Mouse (Mus musculus) intestine, embryonic 14.5 days (tissue): ENCODE data around the gene Gpank1. TPM values are rescaled to one million over a fixed set of nuclear protein-coding genes. Genes with fewer than 3 reads are reported as not detected.

Source experiments
- ATAC-seq: fragments of 200-750 bp; cut with Nextera tagmentation; replicated peaks from 2 replicates; pipeline ENCODE4 v1.8.0; 2017; ENCODE audit warnings: low read depth, moderate number of reproducible peaks, moderate TSS enrichment, moderate library complexity; ENCODE audit not compliant: low FRiP score, low TSS enrichment
- DNase-seq: peaks from one replicate; pipeline ENCODE4 v3.0.0-alpha.2; 2018; ENCODE audit warnings: low spot score
- H3K27ac ChIP-seq: fragments of 300-500 bp; sonication (generic); 2 replicates; pipeline ENCODE4 v1.5.1; 2014; ENCODE audit warnings: low read depth, mild to moderate bottlenecking, control low read depth
- H3K27me3 ChIP-seq: fragments of 300-500 bp; sonication (generic); replicated peaks from 2 replicates; pipeline ENCODE4 v1.6.1; 2014; ENCODE audit warnings: low read length, control low read depth; ENCODE audit not compliant: control insufficient read depth, insufficient read depth
- H3K36me3 ChIP-seq: fragments of 300-500 bp; sonication (generic); 2 replicates; pipeline ENCODE4 v1.6.1; 2014; ENCODE audit warnings: low read length, control low read depth; ENCODE audit not compliant: control insufficient read depth, insufficient read depth
- H3K4me1 ChIP-seq: fragments of 300-500 bp; sonication (generic); replicated peaks from 2 replicates; pipeline ENCODE4 v1.6.1; 2014; ENCODE audit warnings: low read length, control low read depth, mixed read lengths; ENCODE audit not compliant: control insufficient read depth, insufficient read depth
- H3K4me2 ChIP-seq: fragments of 300-500 bp; sonication (generic); 2 replicates; pipeline ENCODE4 v1.6.1; 2014; ENCODE audit warnings: low read length
- H3K4me3 ChIP-seq: fragments of 300-500 bp; sonication (generic); 2 replicates; pipeline ENCODE4 v1.5.1; 2014; ENCODE audit warnings: low read depth, low read length, control low read depth, mixed read lengths
- H3K9ac ChIP-seq: fragments of 300-500 bp; sonication (generic); 2 replicates; pipeline ENCODE4 v1.6.1; 2014; ENCODE audit warnings: mild to moderate bottlenecking, low read length
- H3K9me3 ChIP-seq: fragments of 300-500 bp; sonication (generic); 2 replicates; pipeline ENCODE4 v1.6.1; 2016; ENCODE audit warnings: low read length, control low read depth; ENCODE audit not compliant: control insufficient read depth
- WGBS: fragments of 180-500 bp; shearing (Covaris S2); extraction: QIAGEN DNeasy Blood & Tissue Kit; methylation state at CpG from one replicate; pipeline ENCODE4 v1.1.7; 2014; 5-methylcytosine and 5-hydroxymethylcytosine counted together
- polyA plus RNA-seq: library from polyadenylated mRNA; unstranded; fragments of >200 nt; fragmentation: Nextera tagmentation; extraction: Ambion mirVana; gene quantifications from 2 replicates; pipeline ENCODE4 v1.2.1, GENCODE M21; 2014

The Gpank1 gene
- polyA plus RNA-seq, 1 experiment from 2014 or later = 19.7 TPM

DNA sequence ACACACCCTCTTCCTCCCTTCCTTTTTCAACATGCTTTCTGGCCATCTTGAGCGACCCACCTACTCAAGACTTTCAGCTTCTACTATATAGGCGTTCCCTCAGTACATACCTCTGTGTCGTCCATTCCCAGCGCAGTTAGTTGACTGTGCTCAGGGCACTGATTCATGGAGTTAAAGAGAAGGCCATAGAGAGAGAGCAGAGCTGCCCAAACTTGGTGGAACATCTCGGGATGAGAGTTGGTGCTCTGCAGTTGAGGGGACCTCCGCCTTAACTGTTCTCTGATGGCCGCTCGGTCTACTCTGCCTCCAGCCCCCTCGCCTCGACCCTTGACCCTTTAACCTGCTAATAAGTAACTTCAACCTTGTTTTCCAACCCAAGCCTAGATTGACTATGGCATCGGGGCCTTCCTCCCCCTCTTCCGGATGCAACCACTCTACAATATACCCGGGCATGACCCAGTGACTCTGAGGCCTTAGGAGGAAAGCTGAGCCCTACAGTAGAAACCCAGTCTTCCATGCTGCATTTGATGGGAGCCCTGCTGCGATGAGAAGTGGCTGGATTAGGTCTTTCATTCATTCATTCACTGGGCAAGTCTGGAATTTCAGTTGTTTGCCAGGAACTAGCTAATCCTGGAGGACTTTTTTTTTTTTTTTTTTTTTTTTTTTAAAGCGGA lies 10.4 kb downstream of the Gpank1 start, which contains the start of gene Apom:
TSS of gene Apom (minus strand) at position 551 of the 674 bp plus-strand sequence.
- Histone ChIP-seq H3K4me1 (peaks cover 11% of the 10 kb centered on the region), H3K9me3 (no peaks in the 10 kb centered on the region), H3K4me2 (no peak within 1 kb of the TSS), H3K36me3 (peaks cover 12% of the 10 kb centered on the region; the same call in 1 of the 2 replicates), H3K4me3 (no peak within 1 kb of the TSS), H3K27ac (no peak within 1 kb of the TSS), H3K9ac (no peak within 1 kb of the TSS), H3K27me3 (no peaks in the 10 kb centered on the region)
- no peak for ATAC-seq
- DNase-seq = no peak
- 81% methylated on average over 15 of the region's 15 CpGs for WGBS

DNA sequence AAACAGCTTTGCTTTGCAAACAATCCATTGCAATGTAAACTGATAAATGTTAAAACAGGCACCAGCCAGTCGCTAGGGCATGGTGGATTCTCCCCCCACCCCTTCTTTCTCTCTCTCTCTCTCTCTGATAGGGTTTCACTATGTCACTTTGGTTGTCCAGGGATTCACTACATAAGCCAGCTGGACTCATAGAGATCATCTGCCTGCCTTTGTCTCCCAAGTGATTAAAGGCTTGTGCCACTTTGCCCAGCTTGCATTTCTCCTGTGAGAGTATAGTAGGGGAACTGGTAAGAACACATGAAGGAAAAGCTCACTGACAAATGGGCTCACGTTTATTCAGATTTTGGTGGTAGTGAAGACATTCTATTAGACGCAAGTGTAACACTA lies 10.9 kb downstream of the Gpank1 start:
- Histone ChIP-seq H3K4me1 (peaks cover 11% of the 10 kb centered on the region), H3K27ac (no peak overlapping the region), H3K9ac (no peak overlapping the region), H3K9me3 (no peaks in the 10 kb centered on the region), H3K27me3 (no peaks in the 10 kb centered on the region), H3K4me2 (no peak overlapping the region), H3K4me3 (no peak overlapping the region), H3K36me3 (peaks cover 12% of the 10 kb centered on the region; the same call in 1 of the 2 replicates)
- no peak for ATAC-seq
- no peak for DNase-seq
- WGBS = 63% methylated on average over 3 of the region's 3 CpGs

DNA sequence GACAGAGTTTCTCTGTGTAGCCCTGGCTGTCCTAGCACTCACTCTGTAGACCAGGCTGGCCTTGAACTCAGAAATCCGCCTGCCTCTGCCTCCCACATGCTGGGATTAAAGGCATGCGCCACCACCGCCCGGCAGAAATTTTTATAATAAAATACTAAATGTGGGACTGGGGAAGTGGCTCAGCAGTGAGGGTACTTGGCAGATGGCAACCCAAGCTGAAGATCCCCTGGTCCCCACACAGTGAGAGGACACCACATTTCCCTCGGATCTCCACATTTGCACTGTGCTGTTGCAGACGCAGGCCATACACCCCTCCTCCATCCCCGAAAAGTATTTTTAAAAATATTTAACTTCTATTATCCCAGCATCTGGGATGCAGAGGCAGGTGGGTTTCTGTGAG lies 12.3 kb downstream of the Gpank1 start:
- Histone ChIP-seq H3K27ac (no peak overlapping the region), H3K36me3 (peaks cover 11% of the 10 kb centered on the region), H3K27me3 (no peaks in the 10 kb centered on the region), H3K4me1 (peaks cover 13% of the 10 kb centered on the region), H3K4me2 (no peak overlapping the region), H3K9ac (no peak overlapping the region), H3K4me3 (no peak overlapping the region), H3K9me3 (no peaks in the 10 kb centered on the region)
- WGBS = 89% methylated on average over 7 of the region's 7 CpGs
- ATAC-seq = no peak
- DNase-seq = no peak

DNA sequence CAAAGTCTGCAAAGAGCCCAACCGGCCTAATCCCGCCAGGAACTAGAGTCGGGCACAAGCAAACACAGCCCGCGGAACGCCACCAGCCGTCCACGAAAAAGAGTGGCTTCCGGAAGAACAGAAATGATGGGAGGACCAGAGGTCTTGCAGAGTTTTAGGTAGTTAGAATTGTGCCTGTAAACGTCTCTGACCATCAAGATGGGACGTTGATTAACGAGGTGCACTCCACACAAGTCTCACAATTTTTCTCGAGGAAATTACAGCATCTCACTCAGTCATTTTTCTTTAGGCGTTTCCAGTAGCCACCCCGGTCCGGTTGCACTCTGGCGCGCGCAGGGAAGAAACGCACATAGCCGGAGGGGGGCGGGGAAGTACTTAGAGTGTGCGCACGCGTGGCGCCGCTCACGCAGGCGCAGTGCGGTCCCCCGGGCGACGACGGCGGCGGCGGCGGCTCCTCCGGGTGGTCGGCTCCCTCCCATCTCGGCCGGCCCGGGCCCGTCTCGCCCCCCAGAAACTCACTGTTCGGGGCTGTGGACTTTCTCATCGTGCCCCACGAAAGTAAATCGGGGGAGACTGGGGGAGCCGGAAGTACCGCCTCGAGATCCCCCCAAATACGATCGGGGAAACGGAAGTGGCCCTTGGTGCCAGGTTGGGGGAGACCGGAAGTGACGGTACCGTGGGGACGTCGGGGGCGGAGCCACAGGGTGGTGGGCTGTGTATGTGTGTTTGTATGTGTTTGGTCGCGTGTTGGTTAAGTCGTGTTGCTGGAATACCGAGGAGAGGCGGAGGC lies 13.7 kb downstream of the Gpank1 start, which contains the start of gene Bag6:
TSS of gene Bag6 (plus strand) at position 378 of the 790 bp plus-strand sequence.
- Histone ChIP-seq H3K36me3 (peaks cover 25% of the 10 kb centered on the region), H3K4me3 (peak within 1 kb of the TSS; percentile 80), H3K27me3 (no peaks in the 10 kb centered on the region), H3K4me2 (peak within 1 kb of the TSS; percentile 93), H3K27ac (peak within 1 kb of the TSS; percentile 97), H3K9me3 (no peaks in the 10 kb centered on the region), H3K9ac (peak within 1 kb of the TSS; percentile 86), H3K4me1 (peaks cover 13% of the 10 kb centered on the region)
- peak; percentile 89 for ATAC-seq
- WGBS = 1% methylated on average over 66 of the region's 66 CpGs
- DNase-seq = peak; percentile 98

DNA sequence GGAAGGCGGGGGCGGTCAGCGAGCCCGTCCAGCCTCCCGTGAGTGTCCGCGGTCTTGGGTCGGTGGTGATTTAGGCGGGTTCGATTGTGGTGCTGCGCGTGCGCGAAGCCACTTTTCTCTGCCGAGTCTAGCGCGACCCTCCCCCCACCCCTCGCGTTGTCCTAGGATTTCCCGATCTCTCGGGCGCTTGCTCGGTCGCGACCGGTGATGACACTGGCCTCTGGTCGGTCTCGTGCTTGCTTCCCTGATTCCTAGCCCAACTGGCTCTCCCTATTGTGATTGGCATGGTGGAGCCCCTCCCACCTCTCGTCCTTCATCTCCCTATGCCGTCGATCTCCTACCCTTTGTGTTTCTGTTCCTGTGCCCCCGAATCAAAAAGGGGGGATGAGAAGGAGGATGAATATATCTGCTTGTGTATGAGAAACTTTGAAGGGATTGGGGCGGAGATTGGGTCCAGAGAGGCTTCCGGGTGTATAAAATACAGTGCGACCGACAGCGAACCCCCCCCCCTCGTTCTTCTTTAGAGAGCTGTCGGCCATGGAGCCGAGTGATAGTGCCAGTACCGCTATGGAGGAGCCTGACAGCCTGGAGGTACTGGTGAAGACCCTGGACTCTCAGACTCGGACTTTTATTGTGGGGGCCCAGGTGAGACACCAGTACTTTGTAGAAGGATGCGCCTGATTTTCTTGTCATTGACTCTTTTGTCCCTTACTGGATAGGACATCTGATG lies 14.5 kb downstream of the Gpank1 start:
- peak; percentile 72 for ATAC-seq
- no peaks in the 10 kb centered on the region for H3K27me3 ChIP-seq
- H3K9me3 ChIP-seq = no peaks in the 10 kb centered on the region
- DNase-seq = no peak
- WGBS = under 1% methylated on average over 43 of the region's 43 CpGs
- H3K36me3 ChIP-seq = peaks cover 28% of the 10 kb centered on the region
- peak overlapping the region; percentile 86 for H3K9ac ChIP-seq
- peak overlapping the region; percentile 97 for H3K27ac ChIP-seq
- peaks cover 13% of the 10 kb centered on the region for H3K4me1 ChIP-seq
- peak overlapping the region; percentile 80 for H3K4me3 ChIP-seq
- H3K4me2 ChIP-seq = peak overlapping the region; percentile 93

DNA sequence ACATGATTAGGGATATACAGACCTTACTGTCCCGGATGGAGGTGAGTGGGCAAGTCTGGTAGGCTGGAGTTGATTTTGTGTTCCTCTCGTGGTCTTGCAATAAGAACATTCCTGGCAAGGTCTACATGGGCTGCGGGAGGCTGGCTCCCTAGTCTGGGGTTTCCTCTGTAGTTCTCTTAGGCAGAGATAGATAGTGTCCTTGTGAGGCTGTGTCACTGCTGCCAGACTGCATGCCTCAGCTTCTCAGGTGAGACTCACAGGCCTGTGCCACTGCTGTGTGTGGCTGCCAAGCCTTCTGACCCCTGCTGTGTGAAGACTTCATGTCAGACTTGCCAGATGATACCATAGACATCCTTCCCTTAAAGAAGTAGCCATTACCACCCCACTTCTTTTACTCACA lies 18.0 kb downstream of the Gpank1 start:
- no peak for DNase-seq
- H3K9ac ChIP-seq = no peak overlapping the region

DNA sequence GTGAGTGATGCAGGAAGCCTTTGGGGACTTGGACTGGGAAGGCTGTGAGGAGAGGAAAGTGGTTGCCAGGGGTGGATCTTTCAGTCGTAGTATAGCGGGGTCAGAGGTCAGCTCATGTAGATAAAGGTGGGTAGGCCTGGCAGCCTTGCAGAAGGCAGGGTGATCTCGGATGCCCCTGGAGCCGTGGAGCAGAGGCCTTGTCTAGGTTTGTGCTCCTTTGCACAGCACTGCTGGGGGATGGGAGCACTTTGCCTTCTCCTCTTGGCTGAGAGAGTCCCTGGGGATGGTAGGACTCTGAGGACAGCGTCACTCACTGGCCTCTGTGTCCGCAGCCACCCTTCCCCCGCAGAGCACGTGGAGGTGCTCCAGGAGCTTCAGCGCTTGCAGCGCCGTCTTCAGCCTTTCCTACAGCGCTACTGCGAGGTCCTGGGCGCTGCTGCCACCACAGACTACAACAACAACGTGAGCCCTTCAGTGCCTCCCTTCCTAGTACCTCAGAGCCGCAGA lies 19.3 kb downstream of the Gpank1 start:
- no peak overlapping the region for H3K9ac ChIP-seq
- peaks cover 75% of the 10 kb centered on the region for H3K36me3 ChIP-seq
- no peak overlapping the region for H3K27ac ChIP-seq
- no peak for ATAC-seq
- no peaks in the 10 kb centered on the region for H3K27me3 ChIP-seq
- H3K9me3 ChIP-seq = no peaks in the 10 kb centered on the region
- no peak overlapping the region for H3K4me3 ChIP-seq
- DNase-seq = no peak
- H3K4me1 ChIP-seq = peaks cover 13% of the 10 kb centered on the region
- H3K4me2 ChIP-seq = no peak overlapping the region
- 74% methylated on average over 16 of the region's 16 CpGs for WGBS

More for the DNA sequence above, 18.0 kb downstream of the Gpank1 start:
- Histone ChIP-seq H3K9me3 (no peaks in the 10 kb centered on the region), H3K4me1 (peaks cover 13% of the 10 kb centered on the region), H3K27me3 (no peaks in the 10 kb centered on the region), H3K36me3 (peaks cover 63% of the 10 kb centered on the region), H3K4me2 (no peak overlapping the region), H3K4me3 (no peak overlapping the region), H3K27ac (no peak overlapping the region)
- WGBS = 89% methylated on average over 3 of the region's 3 CpGs
- ATAC-seq = no peak

DNA sequence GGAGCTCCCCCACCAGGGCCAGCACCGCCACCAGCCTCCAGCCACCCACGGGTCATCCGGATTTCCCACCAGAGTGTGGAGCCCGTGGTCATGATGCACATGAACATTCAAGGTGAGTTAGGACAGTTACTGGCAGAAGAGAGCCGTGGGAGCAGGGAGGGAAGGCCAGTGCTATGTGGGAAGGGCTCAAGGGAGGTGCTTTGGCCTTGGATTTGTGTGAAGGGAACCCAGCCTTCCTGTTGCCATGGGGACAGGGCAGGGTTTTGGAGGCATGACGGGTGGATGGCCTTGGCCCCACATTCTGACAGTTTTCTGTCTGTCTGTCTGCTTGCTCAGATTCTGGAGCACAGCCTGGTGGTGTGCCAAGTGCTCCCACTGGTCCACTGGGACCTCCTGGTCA lies 20.7 kb downstream of the Gpank1 start:
- H3K4me3 ChIP-seq = no peak overlapping the region
- ATAC-seq = no peak
- DNase-seq = no peak
- no peak overlapping the region for H3K27ac ChIP-seq
- no peaks in the 10 kb centered on the region for H3K27me3 ChIP-seq
- H3K4me2 ChIP-seq = no peak overlapping the region
- no peaks in the 10 kb centered on the region for H3K9me3 ChIP-seq
- H3K36me3 ChIP-seq = peaks cover 90% of the 10 kb centered on the region
- no peak overlapping the region for H3K9ac ChIP-seq
- 91% methylated on average over 6 of the region's 6 CpGs for WGBS
- peaks cover 5% of the 10 kb centered on the region for H3K4me1 ChIP-seq
